ENCODE assay signal across 11 mouse cellular contexts in genomic region chr1:88994588-88995331, GRCm38 (mm10).
DNase-seq lines count a peak whose midpoint lies in the region; ATAC-seq and TF ChIP-seq lines count a peak whose summit lies in the region.
"Had no signal": no experiment of that assay in that cellular context is flagged by ENCODE, and none has a peak within 500 bp of the region (broad histone marks: within the 10 kb centered on the region; RNA-seq: fewer than 3 reads in every experiment).

No protein-coding gene starts in this region.

- intact Hi-C loops in left cerebral cortex, adult 2 months (cut with DNase I): no loop called here

- H3K9me3 ChIP-seq in heart, embryonic 10.5 days: no peaks in the 10 kb centered on the region
- no peaks in the 10 kb centered on the region for H3K9me3 ChIP-seq in midbrain, embryonic 14.5 days (ENCODE audit: control insufficient read depth, low read length)
- H3K9me3 ChIP-seq in midbrain, postnatal 0 days (ENCODE audit: low read length): no peaks in the 10 kb centered on the region
- no peaks in the 10 kb centered on the region for H3K9me3 ChIP-seq in limb, embryonic 13.5 days
- no peaks in the 10 kb centered on the region for H3K9me3 ChIP-seq in neural tube, embryonic 15.5 days (replicated peaks)

- no peaks in the 10 kb centered on the region for H3K36me3 ChIP-seq in heart, embryonic 10.5 days
- no peaks in the 10 kb centered on the region for H3K36me3 ChIP-seq in midbrain, embryonic 14.5 days (ENCODE audit: control insufficient read depth, insufficient read depth, low read length)
- no peaks in the 10 kb centered on the region for H3K36me3 ChIP-seq in midbrain, postnatal 0 days (ENCODE audit: insufficient read depth, low read length)
- H3K36me3 ChIP-seq in limb, embryonic 13.5 days: no peaks in the 10 kb centered on the region
- H3K36me3 ChIP-seq in neural tube, embryonic 15.5 days: no peaks in the 10 kb centered on the region

- H3K27ac ChIP-seq in heart, embryonic 10.5 days: peak overlapping the region; percentile 16; the same call in 1 of the 2 replicates
- H3K27ac ChIP-seq in midbrain, embryonic 14.5 days (replicated peaks; ENCODE audit: low read depth, low read length): 0 out of 2 replicates have a peak overlapping the region, but pooled peaks have one; percentile 20
- H3K27ac ChIP-seq in midbrain, postnatal 0 days (ENCODE audit: low read depth, low read length): no peak overlapping the region
- H3K27ac ChIP-seq in limb, embryonic 13.5 days: peak overlapping the region; percentile 61; the same call in 1 of the 2 replicates
- H3K27ac ChIP-seq in neural tube, embryonic 15.5 days (replicated peaks): 0 out of 2 replicates have a peak overlapping the region, but pooled peaks have one; percentile 14
- no peak overlapping the region; the same call in 1 of the 2 replicates for H3K27ac ChIP-seq in left cerebral cortex, adult 2 months
- H3K27ac ChIP-seq: liver, embryonic 14.5 days had no signal

- DNase-seq in heart, embryonic 10.5 days (ENCODE audit: low spot score): no peak
- no peak for DNase-seq in heart, adult 9 months (ENCODE audit: low spot score in 2 of 2)
- no peak for DNase-seq in midbrain, embryonic 14.5 days
- DNase-seq in midbrain, postnatal 0 days (ENCODE audit: low spot score): no peak
- no peak for DNase-seq in left cerebral cortex, adult 2 months (ENCODE audit: extremely low spot score in 1 of 2, low spot score in 2 of 2)
- no peak for DNase-seq in thymus, adult 18-20 months
- DNase-seq: cerebellum, adult 11 months had no signal

- H3K4me2 ChIP-seq in midbrain, embryonic 14.5 days (ENCODE audit: low read length): no peak overlapping the region
- H3K4me2 ChIP-seq in midbrain, postnatal 0 days (ENCODE audit: low read depth, low read length, poor library complexity, severe bottlenecking): no peak overlapping the region
- H3K4me2 ChIP-seq in limb, embryonic 13.5 days (replicated peaks): no peak overlapping the region
- no peak overlapping the region for H3K4me2 ChIP-seq in neural tube, embryonic 15.5 days
- H3K4me2 ChIP-seq: heart, embryonic 11.5 days had no signal

- no peaks in the 10 kb centered on the region for H3K27me3 ChIP-seq in heart, embryonic 10.5 days (ENCODE audit: insufficient read depth, poor library complexity, severe bottlenecking)
- H3K27me3 ChIP-seq in midbrain, embryonic 14.5 days (ENCODE audit: control insufficient read depth, insufficient read depth, low read length): no peaks in the 10 kb centered on the region
- no peaks in the 10 kb centered on the region for H3K27me3 ChIP-seq in midbrain, postnatal 0 days (ENCODE audit: insufficient read depth, low read length)
- H3K27me3 ChIP-seq in limb, embryonic 13.5 days: no peaks in the 10 kb centered on the region
- H3K27me3 ChIP-seq in neural tube, embryonic 15.5 days (replicated peaks): no peaks in the 10 kb centered on the region

- peaks cover 28% of the 10 kb centered on the region for H3K4me1 ChIP-seq in heart, embryonic 10.5 days
- H3K4me1 ChIP-seq in midbrain, embryonic 14.5 days (ENCODE audit: control insufficient read depth, insufficient read depth, low read length): peaks cover 14% of the 10 kb centered on the region
- no peaks in the 10 kb centered on the region; the same call in 1 of the 2 replicates for H3K4me1 ChIP-seq in midbrain, postnatal 0 days (ENCODE audit: insufficient read depth, low read length)
- peaks cover 37% of the 10 kb centered on the region for H3K4me1 ChIP-seq in limb, embryonic 13.5 days
- H3K4me1 ChIP-seq in neural tube, embryonic 15.5 days: peaks cover 23% of the 10 kb centered on the region

- no peak overlapping the region for H3K4me3 ChIP-seq in heart, embryonic 10.5 days
- no peak overlapping the region for H3K4me3 ChIP-seq in midbrain, embryonic 14.5 days (replicated peaks; ENCODE audit: low read depth, low read length)
- no peak overlapping the region for H3K4me3 ChIP-seq in midbrain, postnatal 0 days (ENCODE audit: low read depth, low read length)
- H3K4me3 ChIP-seq in limb, embryonic 13.5 days: no peak overlapping the region
- no peak overlapping the region for H3K4me3 ChIP-seq in neural tube, embryonic 15.5 days (replicated peaks)
- H3K4me3 ChIP-seq in left cerebral cortex, adult 2 months: no peak overlapping the region

- no peak for ATAC-seq in midbrain, embryonic 14.5 days (ENCODE audit: low FRiP score, low TSS enrichment)
- ATAC-seq in midbrain, postnatal 0 days (ENCODE audit: low FRiP score): no peak
- ATAC-seq in limb, embryonic 13.5 days (ENCODE audit: low FRiP score, low read depth): peak; percentile 78
- no peak for ATAC-seq in neural tube, embryonic 15.5 days (ENCODE audit: low FRiP score)

- no peak overlapping the region for H3K9ac ChIP-seq in midbrain, embryonic 14.5 days (replicated peaks; ENCODE audit: low read length)
- no peak overlapping the region for H3K9ac ChIP-seq in midbrain, postnatal 0 days (replicated peaks; ENCODE audit: low read length, poor library complexity, severe bottlenecking)
- no peak overlapping the region for H3K9ac ChIP-seq in limb, embryonic 13.5 days
- H3K9ac ChIP-seq in neural tube, embryonic 15.5 days (replicated peaks): no peak overlapping the region
- H3K9ac ChIP-seq: liver, embryonic 14.5 days had no signal

- 71% methylated on average over 12 of the region's 12 CpGs for WGBS in heart, embryonic 10.5 days
- WGBS in midbrain, embryonic 14.5 days: 75% methylated on average over 12 of the region's 12 CpGs
- WGBS in midbrain, postnatal 0 days: 73% methylated on average over 12 of the region's 12 CpGs
- 42% methylated on average over 12 of the region's 12 CpGs for WGBS in limb, embryonic 13.5 days
- WGBS in neural tube, embryonic 15.5 days: 78% methylated on average over 12 of the region's 12 CpGs

- no peak for TF ChIP-seq CTCF in midbrain, postnatal 0 days (IDR thresholded peaks at IDR 0.05)
- TF ChIP-seq CTCF in left cerebral cortex, adult 2 months (IDR thresholded peaks at IDR 0.05): no peak

Comparison
In these comparisons a context has a peak if more than half of its experiments do, and no peak if none do; other contexts are left out.
1. H3K27ac ChIP-seq: peak in heart, embryonic 10.5 days (single experiment), midbrain, embryonic 14.5 days (single experiment), limb, embryonic 13.5 days (single experiment) and neural tube, embryonic 15.5 days (single experiment); none in midbrain, postnatal 0 days (single experiment) and left cerebral cortex, adult 2 months (single experiment).